Mouse (Mus musculus) G1E (cell line): ENCODE data around the gene Pfdn2.

Source experiments
- CTCF ChIP-seq: IDR thresholded peaks from 2 replicates; pipeline ENCODE4 v1.5.1; 2012; ENCODE audit warnings: low read depth, low read length, inconsistent platforms, mixed read lengths
- GATA1 ChIP-seq: IDR thresholded peaks from 2 replicates; pipeline ENCODE4 v1.6.1; 2012; ENCODE audit warnings: borderline replicate concordance, low read length, inconsistent platforms, mixed read lengths
- POLR2AphosphoS5 ChIP-seq: IDR thresholded peaks from 2 replicates; pipeline ENCODE4 v1.6.1; 2012; ENCODE audit warnings: low read depth, low read length, inconsistent platforms; ENCODE audit not compliant: insufficient replicate concordance

GRCm38 (mm10) chr1:171360253-171360652 lies 14.8 kb downstream of the Pfdn2 start:
- no peak for TF ChIP-seq GATA1
- TF ChIP-seq CTCF, result no peak
- TF ChIP-seq POLR2AphosphoS5, result no peak
